Mouse (Mus musculus) ES-Bruce4 (cell line): ENCODE data around the gene 6820408C15Rik. TPM values are rescaled to one million over a fixed set of nuclear protein-coding genes. Genes with fewer than 3 reads are reported as not detected.
A peak's percentile ranks its signal among the peaks of the same experiment; 100 is the strongest.

Experiments
- H3K27ac ChIP-seq: 2 replicates; pipeline ENCODE4 v1.5.1; 2012; ENCODE audit warnings: low read length, inconsistent platforms; ENCODE audit not compliant: insufficient read depth
- H3K27me3 ChIP-seq: 2 replicates; pipeline ENCODE4 v1.6.1; 2012; ENCODE audit warnings: mild to moderate bottlenecking, low read length, inconsistent platforms; ENCODE audit not compliant: control insufficient read depth, poor library complexity, insufficient read depth, severe bottlenecking
- H3K36me3 ChIP-seq: 2 replicates; pipeline ENCODE4 v1.6.1; 2012; ENCODE audit warnings: inconsistent platforms, mild to moderate bottlenecking, low read length, moderate library complexity; ENCODE audit not compliant: control insufficient read depth, poor library complexity, insufficient read depth, severe bottlenecking
- H3K4me1 ChIP-seq: one replicate; pipeline ENCODE4 v1.8.1; 2011; ENCODE audit warnings: low read length; ENCODE audit not compliant: control insufficient read depth, insufficient read depth
- H3K4me3 ChIP-seq: 2 replicates; pipeline ENCODE4 v1.5.1; 2011; ENCODE audit warnings: low read depth, mild to moderate bottlenecking, low read length
- H3K9ac ChIP-seq: 2 replicates; pipeline ENCODE4 v1.6.1; 2012; ENCODE audit warnings: low read depth, mild to moderate bottlenecking, inconsistent platforms; ENCODE audit not compliant: poor library complexity, severe bottlenecking
- H3K9me3 ChIP-seq: replicated peaks from 2 replicates; pipeline ENCODE4 v1.6.1; 2012; ENCODE audit warnings: mild to moderate bottlenecking, low read length, inconsistent platforms; ENCODE audit not compliant: control insufficient read depth, poor library complexity, insufficient read depth, severe bottlenecking
- CTCF ChIP-seq: IDR thresholded peaks from one replicate; pipeline ENCODE4 v1.8.1; 2011; ENCODE audit warnings: low read depth, low read length
- EP300 ChIP-seq: IDR thresholded peaks from 2 replicates; pipeline ENCODE4 v1.6.1; 2011; ENCODE audit warnings: low read depth, low read length; ENCODE audit not compliant: insufficient read depth
- POLR2A ChIP-seq: IDR thresholded peaks from one replicate; pipeline ENCODE4 v1.8.1; 2011; ENCODE audit warnings: low read length; ENCODE audit not compliant: insufficient read depth
- polyA plus RNA-seq: library from polyadenylated mRNA; stranded (reverse); fragments of >200 nt; gene quantifications from 2 replicates; pipeline ENCODE4 v1.2.4, GENCODE M21; 2011; ENCODE audit warnings: low read depth; ENCODE audit not compliant: missing spikeins, insufficient read depth, insufficient read length

6820408C15Rik gene
- polyA plus RNA-seq, 1 experiment, result not detected

DNA sequence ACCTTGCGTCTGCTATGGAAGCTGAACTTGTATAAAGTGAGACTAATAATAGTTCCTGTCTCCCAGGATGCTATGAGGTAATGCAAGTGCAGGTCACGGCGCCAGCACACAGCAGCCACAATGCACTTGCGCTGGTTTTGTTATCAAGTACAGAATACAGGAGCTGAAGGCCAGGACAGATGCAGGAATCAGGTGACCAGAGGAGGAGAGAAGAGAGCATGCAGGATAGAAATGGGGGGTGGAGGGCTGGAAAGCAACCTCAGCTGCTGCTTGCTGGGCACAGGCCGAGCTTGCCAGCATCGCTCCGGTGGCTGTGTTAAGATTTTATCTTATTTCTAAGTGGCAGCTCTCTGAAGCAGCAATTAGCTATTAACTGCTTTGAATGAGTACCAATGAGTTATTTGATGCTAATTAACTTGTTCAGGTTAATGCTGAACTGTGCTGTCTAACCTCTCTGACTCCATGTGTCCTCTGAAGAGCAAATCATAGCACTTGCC, 21.1 kb downstream of the 6820408C15Rik start:
- TF ChIP-seq POLR2A (no peak), EP300 (no peak)
- H3K9ac ChIP-seq, result no peak overlapping the region
- H3K4me3 ChIP-seq, result no peak overlapping the region
- no peaks in the 10 kb centered on the region for H3K4me1 ChIP-seq
- no peak overlapping the region for H3K27ac ChIP-seq
- no peaks in the 10 kb centered on the region for H3K27me3 ChIP-seq
- no peaks in the 10 kb centered on the region for H3K36me3 ChIP-seq
- no peaks in the 10 kb centered on the region for H3K9me3 ChIP-seq

DNA sequence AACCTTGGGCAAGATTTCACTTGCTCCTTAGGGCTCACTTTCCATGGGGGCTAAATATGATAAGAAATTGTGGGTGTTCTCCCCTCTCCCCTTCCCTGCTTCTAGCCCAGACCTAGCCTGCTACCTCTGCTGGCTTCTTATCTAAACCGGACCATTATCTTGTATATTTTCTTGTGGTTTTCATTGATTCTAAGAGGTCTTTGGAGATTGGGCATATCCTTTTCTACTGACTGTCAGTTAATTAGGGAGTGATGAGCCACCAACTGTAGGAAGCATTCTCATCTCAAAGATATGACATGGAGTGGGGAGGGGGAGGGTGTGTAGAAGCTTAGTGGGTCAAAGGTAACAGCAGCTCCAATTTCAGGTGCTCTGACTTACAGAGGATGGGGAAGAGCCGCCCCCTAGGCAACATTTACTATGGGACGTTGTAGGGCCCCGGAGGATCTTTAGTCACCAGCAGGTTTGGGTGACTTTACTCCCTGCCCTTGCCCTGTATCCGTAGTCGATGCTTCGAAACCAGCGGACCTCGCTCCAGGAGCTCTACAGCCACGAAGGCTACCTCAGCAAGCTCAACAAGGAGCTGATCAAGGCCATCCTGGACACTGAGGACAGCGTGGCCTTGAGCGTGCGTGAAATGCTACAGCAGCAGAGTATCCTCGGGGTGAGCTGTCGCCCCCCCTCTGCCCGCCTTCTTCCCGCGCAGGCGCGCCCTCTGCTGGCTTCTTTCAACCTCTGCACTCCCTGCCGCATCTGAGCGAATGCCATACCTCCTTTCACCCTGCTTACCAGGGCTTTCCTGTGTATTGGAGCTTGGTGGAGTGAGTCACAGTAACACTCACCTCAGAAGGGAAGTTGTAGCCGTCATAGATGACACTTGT, 21.8 kb downstream of the 6820408C15Rik start:
- Histone ChIP-seq H3K27me3 (no peaks in the 10 kb centered on the region), H3K36me3 (no peaks in the 10 kb centered on the region), H3K9ac (no peak overlapping the region), H3K9me3 (no peaks in the 10 kb centered on the region), H3K27ac (no peak overlapping the region), H3K4me3 (peak overlapping the region; percentile 58), H3K4me1 (no peaks in the 10 kb centered on the region)
- TF ChIP-seq POLR2A, result no peak
- TF ChIP-seq CTCF, result peak; percentile 88

DNA sequence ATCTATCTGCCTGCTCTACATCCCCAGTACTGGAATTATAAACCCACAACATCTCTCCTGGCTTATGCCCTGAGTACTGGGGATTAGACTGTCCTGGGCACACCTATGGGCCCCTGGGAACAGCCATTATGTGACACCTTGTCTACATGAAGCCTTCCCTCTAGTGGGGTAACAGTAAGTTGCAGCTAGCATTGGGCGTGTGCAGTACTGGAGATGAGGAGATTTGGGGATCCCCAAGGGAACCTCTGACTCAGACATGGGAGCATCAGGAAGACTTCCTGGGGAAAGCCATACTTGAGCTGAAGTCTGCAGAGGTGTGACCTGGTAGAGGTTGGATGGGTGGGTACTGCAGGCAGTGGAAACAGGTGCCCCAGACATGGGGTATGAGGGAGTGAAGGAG, 23.6 kb downstream of the 6820408C15Rik start:
- H3K27me3 ChIP-seq, result no peaks in the 10 kb centered on the region
- no peak overlapping the region for H3K27ac ChIP-seq
- H3K36me3 ChIP-seq, result no peaks in the 10 kb centered on the region
- H3K4me1 ChIP-seq, result no peaks in the 10 kb centered on the region
- no peak overlapping the region for H3K9ac ChIP-seq
- no peak for TF ChIP-seq EP300
- no peak for TF ChIP-seq CTCF
- TF ChIP-seq POLR2A, result no peak
- H3K4me3 ChIP-seq, result no peak overlapping the region
- no peaks in the 10 kb centered on the region for H3K9me3 ChIP-seq

GRCm38 (mm10) chr2:152439833-152440232, 24.4 kb downstream of the 6820408C15Rik start:
- Histone ChIP-seq H3K4me1 (no peaks in the 10 kb centered on the region), H3K9ac (no peak overlapping the region), H3K27ac (no peak overlapping the region), H3K27me3 (no peaks in the 10 kb centered on the region), H3K4me3 (no peak overlapping the region), H3K36me3 (no peaks in the 10 kb centered on the region), H3K9me3 (no peaks in the 10 kb centered on the region)
- no peak for TF ChIP-seq POLR2A
- no peak for TF ChIP-seq CTCF

DNA sequence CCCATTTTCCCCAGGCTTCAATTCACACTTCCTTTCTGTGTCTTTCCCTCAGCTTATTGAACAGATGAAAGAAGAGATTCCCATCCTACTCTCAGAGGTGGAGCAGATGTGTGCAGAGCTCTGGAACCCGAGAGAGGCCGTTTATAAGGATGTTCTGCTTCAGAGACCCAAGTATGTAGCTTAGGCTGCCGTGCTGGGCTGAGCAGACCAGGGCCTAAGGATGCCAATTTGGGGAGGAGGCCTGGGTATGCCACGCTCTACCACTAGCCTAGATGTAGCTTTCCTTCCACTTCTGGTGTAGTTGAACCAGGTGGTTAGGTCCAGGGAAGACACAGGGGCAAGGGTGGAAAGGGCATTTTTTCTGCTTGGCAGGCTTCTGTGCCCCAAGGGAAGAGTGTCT, 26.9 kb downstream of the 6820408C15Rik start:
- Histone ChIP-seq H3K27ac (no peak overlapping the region), H3K9ac (no peak overlapping the region)
- no peak for TF ChIP-seq EP300
- TF ChIP-seq POLR2A, result no peak
- no peak for TF ChIP-seq CTCF

DNA sequence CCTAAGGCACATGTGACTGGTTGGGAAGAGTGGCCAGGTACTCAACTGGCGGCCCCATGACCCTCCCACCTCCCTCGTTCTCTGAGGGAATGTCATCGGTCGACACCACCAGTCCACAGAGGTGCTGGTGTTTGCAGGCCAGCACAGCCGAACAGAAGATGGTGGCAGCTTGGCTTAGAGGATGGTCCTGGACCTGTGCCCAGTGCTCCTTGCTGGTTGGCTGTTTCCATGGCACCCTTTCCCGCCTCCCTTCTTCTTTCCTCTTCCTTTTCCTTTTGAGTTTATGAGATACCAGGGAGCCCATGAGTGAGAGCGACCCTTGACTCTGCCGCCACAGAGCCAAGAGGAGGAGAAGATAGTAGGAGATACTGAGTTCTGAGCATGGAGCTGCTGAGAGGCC, 27.9 kb downstream of the 6820408C15Rik start:
- no peaks in the 10 kb centered on the region for H3K9me3 ChIP-seq
- H3K36me3 ChIP-seq, result no peaks in the 10 kb centered on the region
- H3K4me3 ChIP-seq, result no peak overlapping the region
- H3K9ac ChIP-seq, result no peak overlapping the region
- no peaks in the 10 kb centered on the region for H3K27me3 ChIP-seq
- no peaks in the 10 kb centered on the region for H3K4me1 ChIP-seq
- H3K27ac ChIP-seq, result no peak overlapping the region
- TF ChIP-seq EP300 (no peak), POLR2A (no peak), CTCF (no peak)

More for the DNA sequence above, 26.9 kb downstream of the 6820408C15Rik start:
- Histone ChIP-seq H3K36me3 (no peaks in the 10 kb centered on the region), H3K4me1 (no peaks in the 10 kb centered on the region), H3K4me3 (no peak overlapping the region), H3K9me3 (no peaks in the 10 kb centered on the region), H3K27me3 (no peaks in the 10 kb centered on the region)
